Mouse (Mus musculus) C3H10T1/2 (cell line): ENCODE measurements around the gene Nap1l2. TPM values are rescaled to one million over a fixed set of nuclear protein-coding genes. Genes with fewer than 3 reads are reported as not detected.

ENCODE experiments used
- polyA plus RNA-seq, 2 experiments: library from polyadenylated mRNA; unstranded; fragments of >200 nt; fragmentation: generic; extraction: Trizol; gene quantifications; one replicate each; pipeline ENCODE4 v1.2.1; 2012; ENCODE audit warnings: missing spikeins in 2 of 2

Gene Nap1l2
- not detected for polyA plus RNA-seq

DNA sequence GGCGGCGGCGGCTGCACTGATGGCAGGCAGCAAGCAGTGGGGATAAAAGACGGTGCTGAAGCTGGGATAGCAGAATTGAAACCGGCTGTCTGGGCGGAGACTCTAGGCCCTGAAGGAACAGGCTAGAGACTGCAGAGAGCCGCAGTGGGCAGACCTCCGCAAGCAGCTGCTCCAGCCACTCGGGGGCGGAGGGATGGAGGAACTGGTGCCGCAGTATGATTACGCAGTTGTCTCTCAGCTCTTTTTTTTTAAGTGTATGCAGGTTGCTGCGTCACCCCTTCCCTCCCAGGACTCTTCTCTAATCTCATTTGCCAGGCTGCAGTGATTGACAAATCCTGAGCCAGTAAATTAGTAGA is at the start of gene Nap1l2:
Gene Nap1l2 (minus strand): TSS at position 210 of the 356 bp plus-strand sequence.

Other genes starting within 250 kb of the Nap1l2 start
- not detected for gene Cdx4, start 134.8 kb upstream of the Nap1l2 start, polyA plus RNA-seq
- gene Chic1, start 169.8 kb upstream of the Nap1l2 start, polyA plus RNA-seq = under 1 TPM; 0.07 to 0.50 TPM
- under 1 TPM; 0.05 to 0.06 TPM for gene Tsx, start 227.8 kb upstream of the Nap1l2 start, polyA plus RNA-seq
- gene Gm26992, start 235.4 kb upstream of the Nap1l2 start, polyA plus RNA-seq = under 1 TPM in 1 of 2 experiments, not detected in 1; 0.15 TPM